Mouse (Mus musculus) erythroblast, embryonic 14.5 days (primary cell): ENCODE measurements around the gene Cog7. TPM values are rescaled to one million over a fixed set of nuclear protein-coding genes. Genes with fewer than 3 reads are reported as not detected.

ENCODE experiments used
- H3K27me3 ChIP-seq: 2 replicates; pipeline ENCODE4 v1.6.1; 2012; ENCODE audit warnings: inconsistent platforms; ENCODE audit not compliant: control insufficient read depth
- H3K36me3 ChIP-seq: 2 replicates; pipeline ENCODE4 v1.6.1; 2012; ENCODE audit warnings: mild to moderate bottlenecking, inconsistent platforms; ENCODE audit not compliant: control insufficient read depth
- H3K4me1 ChIP-seq: 2 replicates; pipeline ENCODE4 v1.6.1; 2012; ENCODE audit warnings: inconsistent platforms; ENCODE audit not compliant: control insufficient read depth
- H3K4me3 ChIP-seq: replicated peaks from 2 replicates; pipeline ENCODE3; 2012; ENCODE audit warnings: moderate library complexity, mild to moderate bottlenecking, inconsistent platforms
- H3K9me3 ChIP-seq: 2 replicates; pipeline ENCODE4 v1.6.1; 2012; ENCODE audit warnings: low read length, inconsistent platforms, mixed read lengths; ENCODE audit not compliant: control insufficient read depth
- GATA1 ChIP-seq: IDR thresholded peaks from 2 replicates; pipeline ENCODE4 v1.6.1; 2012; ENCODE audit warnings: low read length, inconsistent platforms, mixed read lengths
- TAL1 ChIP-seq: IDR thresholded peaks from 3 replicates; pipeline ENCODE4 v1.6.1; 2012; ENCODE audit warnings: low read length, inconsistent platforms, mixed read lengths
- polyA plus RNA-seq: library from polyadenylated mRNA; stranded (reverse); fragments of >175 nt; gene quantifications from 2 replicates; pipeline ENCODE4 v1.2.3, GENCODE M21; 2012

Gene Cog7
- polyA plus RNA-seq, 1 experiment = 0.47 TPM

GRCm38 (mm10) chr7:121939729-121940128 is 41.8 kb downstream of the Cog7 start:
- Histone ChIP-seq H3K9me3 (no peaks in the 10 kb centered on the region), H3K4me1 (peaks cover 7% of the 10 kb centered on the region), H3K27me3 (no peaks in the 10 kb centered on the region), H3K4me3 (no peak overlapping the region), H3K36me3 (peaks cover 63% of the 10 kb centered on the region)
- no peak for TF ChIP-seq TAL1
- TF ChIP-seq GATA1 = no peak; the same call in 1 of the 2 replicates

- H3K9me3 ChIP-seq = no peaks in the 10 kb centered on the region
- no peaks in the 10 kb centered on the region for H3K27me3 ChIP-seq
- H3K36me3 ChIP-seq = peaks cover 65% of the 10 kb centered on the region
- TF ChIP-seq GATA1 (no peak), TAL1 (no peak)
- H3K4me3 ChIP-seq = no peak overlapping the region
- peaks cover 7% of the 10 kb centered on the region for H3K4me1 ChIP-seq
Observed at GRCm38 (mm10) chr7:121939244-121939643, 42.3 kb downstream of the Cog7 start.

- Histone ChIP-seq H3K9me3 (no peaks in the 10 kb centered on the region), H3K4me3 (no peak overlapping the region), H3K36me3 (peaks cover 60% of the 10 kb centered on the region), H3K27me3 (no peaks in the 10 kb centered on the region), H3K4me1 (peaks cover 7% of the 10 kb centered on the region)
- no peak for TF ChIP-seq GATA1
- no peak for TF ChIP-seq TAL1
Observed at GRCm38 (mm10) chr7:121938124-121938891, 43.2 kb downstream of the Cog7 start.

DNA sequence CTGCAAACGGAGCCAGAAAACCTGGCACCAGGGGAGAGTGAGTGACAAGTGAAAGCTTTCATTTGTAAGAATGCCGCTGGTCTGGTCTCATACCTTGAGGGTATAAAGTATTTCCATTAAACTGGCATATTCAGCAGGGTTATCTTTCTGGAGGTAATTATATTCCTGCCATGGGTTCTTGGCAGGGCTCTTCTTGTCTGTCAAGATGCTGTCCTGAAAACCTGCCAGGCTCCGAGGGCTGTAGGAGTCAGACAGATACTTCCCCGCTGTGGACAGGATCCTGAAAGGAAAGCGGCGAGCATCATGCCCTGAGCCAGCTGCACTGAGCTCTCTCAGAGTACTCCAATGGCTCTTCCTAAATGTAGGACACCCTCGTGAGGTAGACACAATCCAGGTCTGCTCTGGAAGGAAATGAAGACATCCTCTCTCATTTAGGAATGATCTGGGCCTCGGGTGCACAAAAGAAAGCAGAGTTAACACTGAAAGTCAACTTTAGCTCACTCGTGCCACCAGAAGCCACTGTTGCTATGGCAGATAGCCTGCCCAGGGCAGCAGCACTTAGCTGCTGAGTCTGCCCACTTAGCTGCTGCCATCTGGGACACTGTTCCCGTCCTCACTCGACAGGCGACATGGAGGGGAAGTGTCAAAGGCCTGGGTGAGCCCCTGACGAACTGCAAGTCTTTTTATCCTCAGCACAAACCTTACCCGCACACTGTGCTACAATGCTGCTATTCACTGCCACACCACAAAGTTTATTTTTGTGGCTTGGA is 44.5 kb downstream of the Cog7 start:
- TF ChIP-seq GATA1 (no peak), TAL1 (no peak)
- Histone ChIP-seq H3K4me1 (peaks cover 7% of the 10 kb centered on the region), H3K9me3 (no peaks in the 10 kb centered on the region), H3K27me3 (no peaks in the 10 kb centered on the region), H3K4me3 (no peak overlapping the region), H3K36me3 (peaks cover 58% of the 10 kb centered on the region)

GRCm38 (mm10) chr7:121935906-121936794 is 45.4 kb downstream of the Cog7 start:
- Histone ChIP-seq H3K36me3 (peaks cover 53% of the 10 kb centered on the region), H3K9me3 (no peaks in the 10 kb centered on the region), H3K27me3 (no peaks in the 10 kb centered on the region), H3K4me1 (peaks cover 7% of the 10 kb centered on the region), H3K4me3 (no peak overlapping the region)
- TF ChIP-seq GATA1 (no peak), TAL1 (no peak)

- peaks cover 58% of the 10 kb centered on the region for H3K36me3 ChIP-seq
- H3K27me3 ChIP-seq = no peaks in the 10 kb centered on the region
- no peak overlapping the region for H3K4me3 ChIP-seq
- no peaks in the 10 kb centered on the region for H3K9me3 ChIP-seq
- H3K4me1 ChIP-seq = no peaks in the 10 kb centered on the region
- TF ChIP-seq GATA1 (no peak), TAL1 (no peak)
Observed at GRCm38 (mm10) chr7:121934346-121934745, 47.2 kb downstream of the Cog7 start.

DNA sequence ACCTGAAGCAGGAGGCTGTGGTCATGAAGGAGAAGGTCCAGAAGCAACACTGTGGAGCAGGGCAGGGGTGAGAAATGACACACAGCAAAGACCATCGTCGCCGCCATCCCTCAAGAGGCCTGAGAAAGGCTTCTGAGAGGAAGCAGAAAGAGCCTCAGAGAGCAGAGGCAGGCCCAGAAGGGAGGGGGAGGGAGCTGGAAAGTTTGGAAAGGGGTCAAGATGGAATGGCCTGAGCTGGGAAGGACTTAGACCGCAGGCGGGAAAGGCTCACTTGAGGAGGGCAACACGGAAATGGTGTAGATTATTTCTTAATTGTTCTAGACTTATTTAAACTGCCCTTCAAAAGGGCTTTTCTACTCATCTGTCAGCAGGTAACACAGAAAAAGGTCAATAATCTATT is 47.8 kb downstream of the Cog7 start:
- H3K9me3 ChIP-seq = no peaks in the 10 kb centered on the region
- TF ChIP-seq GATA1 (no peak), TAL1 (no peak)
- peaks cover 57% of the 10 kb centered on the region for H3K36me3 ChIP-seq
- H3K4me3 ChIP-seq = no peak overlapping the region
- H3K4me1 ChIP-seq = no peaks in the 10 kb centered on the region
- no peaks in the 10 kb centered on the region for H3K27me3 ChIP-seq

GRCm38 (mm10) chr7:121931246-121931645 is 50.3 kb downstream of the Cog7 start:
- Histone ChIP-seq H3K36me3 (peaks cover 59% of the 10 kb centered on the region), H3K4me1 (no peaks in the 10 kb centered on the region), H3K9me3 (no peaks in the 10 kb centered on the region), H3K4me3 (no peak overlapping the region), H3K27me3 (no peaks in the 10 kb centered on the region)
- TF ChIP-seq GATA1 (no peak), TAL1 (no peak)

DNA sequence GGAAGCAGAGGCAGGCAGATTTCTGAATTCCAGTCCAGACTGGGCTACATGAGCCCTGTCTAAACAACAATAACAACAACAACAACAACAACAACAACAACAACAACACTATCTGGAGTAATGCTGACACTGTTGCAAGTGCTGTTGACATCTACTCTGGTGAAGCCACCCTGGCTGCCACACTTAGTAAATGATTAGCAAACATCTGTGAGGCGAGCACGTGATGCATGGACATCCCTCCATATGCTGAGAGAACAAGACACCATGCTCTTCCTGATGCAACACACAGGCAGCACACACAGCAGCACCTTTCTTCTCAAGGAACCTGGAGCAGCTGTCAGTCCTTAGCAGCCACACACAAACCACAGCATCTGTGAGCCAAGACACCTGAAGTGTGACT is 53.6 kb downstream of the Cog7 start:
- peaks cover 69% of the 10 kb centered on the region for H3K36me3 ChIP-seq
- no peak overlapping the region for H3K4me3 ChIP-seq
- no peaks in the 10 kb centered on the region for H3K27me3 ChIP-seq
- H3K9me3 ChIP-seq = no peaks in the 10 kb centered on the region
- TF ChIP-seq GATA1 (no peak), TAL1 (no peak)
- H3K4me1 ChIP-seq = no peaks in the 10 kb centered on the region
